ENCODE assay signal across 9 mouse cellular contexts in genomic region chr10:86389913-86390312, GRCm38 (mm10).
DNase-seq lines count a peak whose midpoint lies in the region; ATAC-seq and TF ChIP-seq lines count a peak whose summit lies in the region.
"Had no signal": no experiment of that assay in that cellular context is flagged by ENCODE, and none has a peak within 500 bp of the region (broad histone marks: within the 10 kb centered on the region; RNA-seq: fewer than 3 reads in every experiment).

No protein-coding gene starts in this region.

- WGBS in lung, embryonic 15.5 days = 49% methylated on average over 2 of the region's 2 CpGs
- 60% methylated on average over 2 of the region's 2 CpGs for whole genome bisulfite sequencing in heart, embryonic 10.5 days
- 39% methylated on average over 2 of the region's 2 CpGs for WGBS in midbrain, postnatal 0 days

- no peak overlapping the region for H3K27ac ChIP-seq in lung, embryonic 15.5 days
- peak overlapping the region; percentile 77 for H3K27ac ChIP-seq in embryonic fibroblast, embryonic 13.5 days (ENCODE audit: insufficient read depth, low read length)
- H3K27ac ChIP-seq in heart, embryonic 10.5 days = no peak overlapping the region
- no peak overlapping the region for H3K27ac ChIP-seq in midbrain, postnatal 0 days (ENCODE audit: low read depth, low read length)
- H3K27ac ChIP-seq: liver, embryonic 13.5 days had no signal

- 0 out of 2 replicates have a peak, but pooled peaks have one; percentile 4 for ATAC-seq in lung, embryonic 15.5 days (ENCODE audit: borderline replicate concordance, extremely low read depth, low FRiP score, low TSS enrichment)
- ATAC-seq in midbrain, postnatal 0 days (ENCODE audit: low FRiP score) = no peak

- H3K36me3 ChIP-seq in lung, embryonic 15.5 days = no peaks in the 10 kb centered on the region
- H3K36me3 ChIP-seq in heart, embryonic 10.5 days = no peaks in the 10 kb centered on the region
- no peaks in the 10 kb centered on the region for H3K36me3 ChIP-seq in midbrain, postnatal 0 days (ENCODE audit: insufficient read depth, low read length)
- H3K36me3 ChIP-seq: liver, embryonic 13.5 days had no signal

- no peak overlapping the region for H3K4me2 ChIP-seq in lung, embryonic 15.5 days
- no peak overlapping the region for H3K4me2 ChIP-seq in midbrain, postnatal 0 days (ENCODE audit: low read depth, low read length, poor library complexity, severe bottlenecking)
- H3K4me2 ChIP-seq: liver, embryonic 13.5 days had no signal

- TF ChIP-seq POLR2A in embryonic fibroblast, embryonic 13.5 days (IDR thresholded peaks at IDR 0.05; ENCODE audit: low read depth, low read length) = no peak

- no peaks in the 10 kb centered on the region for H3K9me3 ChIP-seq in lung, embryonic 15.5 days
- H3K9me3 ChIP-seq in heart, embryonic 10.5 days = no peaks in the 10 kb centered on the region
- H3K9me3 ChIP-seq in midbrain, postnatal 0 days (ENCODE audit: low read length) = 0 out of 2 replicates have a peak, but pooled peaks cover 2% of the 10 kb centered on the region
- H3K9me3 ChIP-seq: liver, embryonic 13.5 days had no signal

- no peaks in the 10 kb centered on the region for H3K27me3 ChIP-seq in lung, embryonic 15.5 days
- no peaks in the 10 kb centered on the region for H3K27me3 ChIP-seq in heart, embryonic 10.5 days (ENCODE audit: insufficient read depth, poor library complexity, severe bottlenecking)
- no peaks in the 10 kb centered on the region for H3K27me3 ChIP-seq in midbrain, postnatal 0 days (ENCODE audit: insufficient read depth, low read length)

- H3K4me3 ChIP-seq in lung, embryonic 15.5 days = no peak overlapping the region
- H3K4me3 ChIP-seq in embryonic fibroblast, embryonic 13.5 days (ENCODE audit: insufficient read depth, low read length) = no peak overlapping the region
- no peak overlapping the region for H3K4me3 ChIP-seq in heart, embryonic 10.5 days
- H3K4me3 ChIP-seq in midbrain, postnatal 0 days (ENCODE audit: low read depth, low read length) = no peak overlapping the region
- H3K4me3 ChIP-seq: liver, embryonic 13.5 days had no signal

- H3K4me1 ChIP-seq in lung, embryonic 15.5 days = peaks cover 16% of the 10 kb centered on the region
- H3K4me1 ChIP-seq in embryonic fibroblast, embryonic 13.5 days (ENCODE audit: control insufficient read depth, insufficient read depth, low read length) = no peaks in the 10 kb centered on the region
- peaks cover 20% of the 10 kb centered on the region for H3K4me1 ChIP-seq in heart, embryonic 10.5 days
- H3K4me1 ChIP-seq in midbrain, postnatal 0 days (ENCODE audit: insufficient read depth, low read length) = no peaks in the 10 kb centered on the region

- no peak overlapping the region for H3K9ac ChIP-seq in lung, embryonic 15.5 days
- H3K9ac ChIP-seq in midbrain, postnatal 0 days (replicated peaks; ENCODE audit: low read length, poor library complexity, severe bottlenecking) = no peak overlapping the region
- H3K9ac ChIP-seq: liver, embryonic 13.5 days had no signal

- no peak for TF ChIP-seq CTCF in embryonic fibroblast, embryonic 13.5 days (IDR thresholded peaks at IDR 0.05; ENCODE audit: borderline replicate concordance, insufficient read depth, low read length)
- no peak for TF ChIP-seq CTCF in midbrain, postnatal 0 days (IDR thresholded peaks at IDR 0.05)

- no peak for DNase-seq in lung, postnatal 4 days
- peak; percentile 38 for DNase-seq in heart, embryonic 10.5 days (ENCODE audit: low spot score)
- peak; percentile 40 for DNase-seq in midbrain, postnatal 0 days (ENCODE audit: low spot score)
- no peak for DNase-seq in B cell, adult 2 months
- DNase-seq in adrenal gland, postnatal 10 days = no peak
- DNase-seq: cerebellum, postnatal 36 days; liver, embryonic 13.5 days had no signal

Comparison
In these comparisons a context has a peak if more than half of its experiments do, and no peak if none do; other contexts are left out.
1. DNase-seq: peak in heart, embryonic 10.5 days (single experiment) and midbrain, postnatal 0 days (single experiment); none in lung, postnatal 4 days (0 of 2), B cell, adult 2 months (0 of 2) and adrenal gland, postnatal 10 days (single experiment).